Mouse (Mus musculus) ES-Bruce4 (cell line): ENCODE results near the gene Mre11a. TPM values are rescaled to one million over a fixed set of nuclear protein-coding genes. Genes with fewer than 3 reads are reported as not detected.

Experiments used
- H3K27ac ChIP-seq: 2 replicates; pipeline ENCODE4 v1.5.1; 2012; ENCODE audit warnings: low read length, inconsistent platforms; ENCODE audit not compliant: insufficient read depth
- H3K27me3 ChIP-seq: 2 replicates; pipeline ENCODE4 v1.6.1; 2012; ENCODE audit warnings: mild to moderate bottlenecking, low read length, inconsistent platforms; ENCODE audit not compliant: control insufficient read depth, poor library complexity, insufficient read depth, severe bottlenecking
- H3K36me3 ChIP-seq: 2 replicates; pipeline ENCODE4 v1.6.1; 2012; ENCODE audit warnings: inconsistent platforms, mild to moderate bottlenecking, low read length, moderate library complexity; ENCODE audit not compliant: control insufficient read depth, poor library complexity, insufficient read depth, severe bottlenecking
- H3K4me1 ChIP-seq: one replicate; pipeline ENCODE4 v1.8.1; 2011; ENCODE audit warnings: low read length; ENCODE audit not compliant: control insufficient read depth, insufficient read depth
- H3K4me3 ChIP-seq: 2 replicates; pipeline ENCODE4 v1.5.1; 2011; ENCODE audit warnings: low read depth, mild to moderate bottlenecking, low read length
- H3K9ac ChIP-seq: 2 replicates; pipeline ENCODE4 v1.6.1; 2012; ENCODE audit warnings: low read depth, mild to moderate bottlenecking, inconsistent platforms; ENCODE audit not compliant: poor library complexity, severe bottlenecking
- H3K9me3 ChIP-seq: replicated peaks from 2 replicates; pipeline ENCODE4 v1.6.1; 2012; ENCODE audit warnings: mild to moderate bottlenecking, low read length, inconsistent platforms; ENCODE audit not compliant: control insufficient read depth, poor library complexity, insufficient read depth, severe bottlenecking
- CTCF ChIP-seq: IDR thresholded peaks from one replicate; pipeline ENCODE4 v1.8.1; 2011; ENCODE audit warnings: low read depth, low read length
- EP300 ChIP-seq: IDR thresholded peaks from 2 replicates; pipeline ENCODE4 v1.6.1; 2011; ENCODE audit warnings: low read depth, low read length; ENCODE audit not compliant: insufficient read depth
- POLR2A ChIP-seq: IDR thresholded peaks from one replicate; pipeline ENCODE4 v1.8.1; 2011; ENCODE audit warnings: low read length; ENCODE audit not compliant: insufficient read depth
- polyA plus RNA-seq: library from polyadenylated mRNA; stranded (reverse); fragments of >200 nt; gene quantifications from 2 replicates; pipeline ENCODE4 v1.2.4, GENCODE M21; 2011; ENCODE audit warnings: low read depth; ENCODE audit not compliant: missing spikeins, insufficient read depth, insufficient read length

Gene Mre11a
- polyA plus RNA-seq, 1 experiment: 142 TPM

GRCm38 (mm10) chr9:14769811-14770210 lies 14.6 kb upstream of the Mre11a start:
- Histone ChIP-seq H3K27me3 (no peaks in the 10 kb centered on the region), H3K27ac (no peak overlapping the region), H3K4me3 (no peak overlapping the region), H3K36me3 (no peaks in the 10 kb centered on the region), H3K4me1 (no peaks in the 10 kb centered on the region), H3K9me3 (no peaks in the 10 kb centered on the region), H3K9ac (no peak overlapping the region)
- TF ChIP-seq CTCF (no peak), EP300 (no peak), POLR2A (no peak)

- peak within 1 kb of the TSS; percentile 10; the same call in 1 of the 2 replicates for H3K4me3 ChIP-seq
- H3K27me3 ChIP-seq: no peaks in the 10 kb centered on the region
- H3K9me3 ChIP-seq: no peaks in the 10 kb centered on the region
- TF ChIP-seq EP300: no peak
- no peak for TF ChIP-seq POLR2A
- no peak for TF ChIP-seq CTCF
- H3K9ac ChIP-seq: no peak within 1 kb of the TSS
- H3K27ac ChIP-seq: no peak within 1 kb of the TSS
- no peaks in the 10 kb centered on the region for H3K36me3 ChIP-seq
- no peaks in the 10 kb centered on the region for H3K4me1 ChIP-seq
Observed at GRCm38 (mm10) chr9:14770803-14771471, 13.5 kb upstream of the Mre11a start, which contains the start of gene 1700012B09Rik. Gene 1700012B09Rik, minus strand, starts transcription at chr9:14771030.

GRCm38 (mm10) chr9:14772074-14772473 lies 12.4 kb upstream of the Mre11a start:
- Histone ChIP-seq H3K36me3 (no peaks in the 10 kb centered on the region), H3K27me3 (no peaks in the 10 kb centered on the region), H3K9me3 (no peaks in the 10 kb centered on the region), H3K4me3 (no peak overlapping the region), H3K9ac (no peak overlapping the region), H3K4me1 (no peaks in the 10 kb centered on the region), H3K27ac (no peak overlapping the region)
- no peak for TF ChIP-seq EP300
- TF ChIP-seq POLR2A: no peak
- no peak for TF ChIP-seq CTCF

GRCm38 (mm10) chr9:14773813-14774212 lies 10.6 kb upstream of the Mre11a start:
- Histone ChIP-seq H3K9me3 (no peaks in the 10 kb centered on the region), H3K36me3 (no peaks in the 10 kb centered on the region), H3K4me1 (peaks cover 2% of the 10 kb centered on the region), H3K4me3 (no peak overlapping the region), H3K9ac (no peak overlapping the region), H3K27me3 (no peaks in the 10 kb centered on the region), H3K27ac (no peak overlapping the region)
- TF ChIP-seq POLR2A (no peak), EP300 (no peak), CTCF (no peak)

- Histone ChIP-seq H3K27ac (no peak overlapping the region), H3K9ac (no peak overlapping the region), H3K4me3 (no peak overlapping the region), H3K4me1 (peaks cover 2% of the 10 kb centered on the region), H3K27me3 (no peaks in the 10 kb centered on the region), H3K9me3 (no peaks in the 10 kb centered on the region), H3K36me3 (peaks cover 20% of the 10 kb centered on the region)
- TF ChIP-seq EP300 (peak; percentile 58; the same call in 1 of the 2 replicates), CTCF (no peak)
Observed at GRCm38 (mm10) chr9:14778341-14778740, 6.1 kb upstream of the Mre11a start.

GRCm38 (mm10) chr9:14787356-14787755 lies 2.9 kb downstream of the Mre11a start:
- no peak for TF ChIP-seq EP300
- no peaks in the 10 kb centered on the region for H3K27me3 ChIP-seq
- H3K27ac ChIP-seq: no peak overlapping the region
- no peaks in the 10 kb centered on the region for H3K9me3 ChIP-seq
- H3K4me1 ChIP-seq: no peaks in the 10 kb centered on the region
- H3K9ac ChIP-seq: no peak overlapping the region
- no peak overlapping the region for H3K4me3 ChIP-seq
- peaks cover 37% of the 10 kb centered on the region for H3K36me3 ChIP-seq
